Mouse (Mus musculus) heart, adult 11 months (tissue): ENCODE data around the gene Arl2bp.

Source experiments
- DNase-seq: peaks from one replicate; pipeline ENCODE4 v3.0.0; 2022

Arl2bp gene

GRCm38 (mm10) chr8:94695994-94696384 is 29.6 kb downstream of the Arl2bp start, which contains the start of gene Pllp:
Gene Pllp (minus strand): TSS chr8:94696278.
- DNase-seq = peak; percentile 88

GRCm38 (mm10) chr8:94696566-94696965 is 30.2 kb downstream of the Arl2bp start:
- DNase-seq = peak; percentile 72

- DNase-seq = peak; percentile 77
Measured at GRCm38 (mm10) chr8:94697956-94698355, 31.6 kb downstream of the Arl2bp start.

GRCm38 (mm10) chr8:94699366-94699765 is 33.0 kb downstream of the Arl2bp start:
- peak; percentile 81 for DNase-seq

GRCm38 (mm10) chr8:94700421-94700935 is 34.1 kb downstream of the Arl2bp start:
- DNase-seq = peak; percentile 35

- peak; percentile 24 for DNase-seq
Measured at GRCm38 (mm10) chr8:94702156-94702555, 35.8 kb downstream of the Arl2bp start.

- peak; percentile 98 for DNase-seq
Measured at GRCm38 (mm10) chr8:94702844-94703813, 36.7 kb downstream of the Arl2bp start.

- DNase-seq = peak; percentile 98
Measured at GRCm38 (mm10) chr8:94703972-94704668, 37.7 kb downstream of the Arl2bp start.

GRCm38 (mm10) chr8:94704669-94704984 is 38.2 kb downstream of the Arl2bp start:
- no peak for DNase-seq

- peak; percentile 94 for DNase-seq
Measured at GRCm38 (mm10) chr8:94705581-94706245, 39.3 kb downstream of the Arl2bp start.

GRCm38 (mm10) chr8:94706732-94707395 is 40.5 kb downstream of the Arl2bp start:
- peak; percentile 98 for DNase-seq

- peak; percentile 80 for DNase-seq
Measured at GRCm38 (mm10) chr8:94710336-94710735, 43.9 kb downstream of the Arl2bp start.

- peak; percentile 98 for DNase-seq
Measured at GRCm38 (mm10) chr8:94711160-94711718, 44.8 kb downstream of the Arl2bp start.

GRCm38 (mm10) chr8:94714556-94714955 is 48.2 kb downstream of the Arl2bp start:
- peak; percentile 74 for DNase-seq

- DNase-seq = peak; percentile 94
Measured at GRCm38 (mm10) chr8:94715871-94716270, 49.5 kb downstream of the Arl2bp start.

GRCm38 (mm10) chr8:94716841-94717240 is 50.4 kb downstream of the Arl2bp start:
- DNase-seq = no peak
